Mouse (Mus musculus) heart, embryonic 16.5 days (tissue): ENCODE measurements around the gene 4933402J07Rik. TPM values are rescaled to one million over a fixed set of nuclear protein-coding genes. Genes with fewer than 3 reads are reported as not detected.

Source experiments
- ATAC-seq: fragments of 200-750 bp; cut with Nextera tagmentation; replicated peaks from 2 replicates; pipeline ENCODE4 v1.8.0; 2017; ENCODE audit warnings: moderate number of reproducible peaks; ENCODE audit not compliant: insufficient read depth, low FRiP score; ENCODE audit errors: extremely low read depth
- H3K27ac ChIP-seq: fragments of 300-500 bp; sonication (generic); 2 replicates; pipeline ENCODE4 v1.5.1; 2014; ENCODE audit warnings: mild to moderate bottlenecking, low read length, control low read depth, moderate library complexity
- H3K27me3 ChIP-seq: fragments of 300-500 bp; sonication (generic); 2 replicates; pipeline ENCODE4 v1.6.1; 2014; ENCODE audit warnings: low read length, mixed read lengths; ENCODE audit not compliant: control insufficient read depth, insufficient read depth
- H3K36me3 ChIP-seq: fragments of 300-500 bp; sonication (generic); 2 replicates; pipeline ENCODE4 v1.6.1; 2014; ENCODE audit not compliant: control insufficient read depth, insufficient read depth
- H3K4me1 ChIP-seq: fragments of 300-500 bp; sonication (generic); 2 replicates; pipeline ENCODE4 v1.6.1; 2014; ENCODE audit warnings: low read length, mixed read lengths; ENCODE audit not compliant: control insufficient read depth, insufficient read depth
- H3K4me2 ChIP-seq: fragments of 300-500 bp; sonication (generic); 2 replicates; pipeline ENCODE4 v1.6.1; 2014; ENCODE audit warnings: low read depth, mild to moderate bottlenecking, control low read depth, low read length
- H3K4me3 ChIP-seq: fragments of 300-500 bp; sonication (generic); 2 replicates; pipeline ENCODE4 v1.5.1; 2014; ENCODE audit warnings: mild to moderate bottlenecking, control low read depth, low read length
- H3K9ac ChIP-seq: fragments of 300-500 bp; sonication (generic); 2 replicates; pipeline ENCODE4 v1.6.1; 2014; ENCODE audit warnings: low read length, control low read depth
- H3K9me3 ChIP-seq: fragments of 300-500 bp; sonication (generic); replicated peaks from 2 replicates; pipeline ENCODE4 v1.6.1; 2016; ENCODE audit warnings: low read length; ENCODE audit not compliant: control insufficient read depth
- WGBS: fragments of 180-500 bp; shearing (Covaris S2); extraction: QIAGEN DNeasy Blood & Tissue Kit; methylation state at CpG from one replicate; pipeline ENCODE4 v1.1.7; 2014; 5-methylcytosine and 5-hydroxymethylcytosine counted together
- polyA plus RNA-seq: library from polyadenylated mRNA; unstranded; fragments of >200 nt; fragmentation: Nextera tagmentation; extraction: Ambion mirVana; gene quantifications from 2 replicates; pipeline ENCODE4 v1.2.1, GENCODE M21; 2015

The 4933402J07Rik gene
- polyA plus RNA-seq, 1 experiment from 2014 or later = not detected

DNA sequence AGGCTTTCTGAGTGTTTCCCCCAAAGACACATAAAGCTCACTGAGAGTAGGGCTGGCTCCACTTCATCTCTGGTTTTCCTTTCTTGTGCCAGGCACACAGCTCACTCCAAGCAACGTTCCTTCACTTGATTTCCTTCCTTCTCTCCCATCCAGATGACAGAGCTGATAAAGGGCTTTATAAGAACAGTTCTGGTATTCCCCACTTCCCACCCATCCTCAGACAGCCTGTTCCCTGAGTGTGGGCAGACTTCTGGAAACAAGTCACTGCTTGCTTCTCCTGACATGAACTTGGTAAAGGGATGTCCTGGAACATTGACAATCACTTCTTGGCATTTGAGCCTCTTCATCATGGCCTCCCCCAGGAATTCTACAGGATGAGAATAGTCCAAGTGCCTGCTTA is 10.9 kb upstream of the 4933402J07Rik start:
- H3K36me3 ChIP-seq = no peaks in the 10 kb centered on the region

GRCm38 (mm10) chr8:87560801-87561200 is 2.9 kb upstream of the 4933402J07Rik start:
- ATAC-seq = no peak
- Histone ChIP-seq H3K4me1 (no peaks in the 10 kb centered on the region), H3K9ac (no peak overlapping the region), H3K4me2 (no peak overlapping the region), H3K4me3 (no peak overlapping the region), H3K27ac (no peak overlapping the region), H3K27me3 (no peaks in the 10 kb centered on the region), H3K36me3 (no peaks in the 10 kb centered on the region), H3K9me3 (no peaks in the 10 kb centered on the region)
- 57% methylated on average over 2 of the region's 2 CpGs for WGBS

More for the DNA sequence above, 10.9 kb upstream of the 4933402J07Rik start:
- H3K9me3 ChIP-seq = no peaks in the 10 kb centered on the region
- ATAC-seq = no peak
- no peak overlapping the region for H3K4me2 ChIP-seq
- H3K9ac ChIP-seq = no peak overlapping the region
- no peak overlapping the region for H3K27ac ChIP-seq
- no peaks in the 10 kb centered on the region for H3K27me3 ChIP-seq
- H3K4me1 ChIP-seq = no peaks in the 10 kb centered on the region
- H3K4me3 ChIP-seq = no peak overlapping the region
- 25% methylated on average over 1 of the region's 1 CpGs for WGBS

DNA sequence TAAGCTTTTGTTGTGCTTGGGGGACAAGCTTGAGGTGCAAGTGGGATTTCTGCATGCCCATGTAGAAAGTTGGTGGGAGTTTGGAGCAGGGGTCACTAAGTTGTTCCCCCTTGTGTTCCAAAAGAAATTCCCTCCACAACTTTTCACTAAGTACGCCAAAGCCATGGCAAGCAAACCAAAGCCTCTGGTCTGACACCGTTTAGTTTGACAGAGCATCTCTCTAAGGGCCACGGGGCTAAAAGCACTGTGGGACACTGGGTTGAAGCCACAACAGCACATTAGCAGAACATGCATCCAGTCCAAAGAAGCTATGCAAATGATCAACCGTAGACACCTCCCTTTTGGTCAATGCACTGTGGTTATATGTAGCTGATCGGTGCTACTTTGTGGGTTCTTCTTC is 5.5 kb downstream of the 4933402J07Rik start:
- no peak for ATAC-seq
- Histone ChIP-seq H3K27ac (no peak overlapping the region), H3K9me3 (no peaks in the 10 kb centered on the region), H3K27me3 (no peaks in the 10 kb centered on the region; the same call in 1 of the 2 replicates), H3K4me3 (no peak overlapping the region), H3K9ac (no peak overlapping the region), H3K4me1 (peaks cover 6% of the 10 kb centered on the region), H3K4me2 (no peak overlapping the region), H3K36me3 (no peaks in the 10 kb centered on the region)
- 78% methylated on average over 5 of the region's 5 CpGs for WGBS

GRCm38 (mm10) chr8:87569706-87570563 is 6.3 kb downstream of the 4933402J07Rik start:
- Histone ChIP-seq H3K4me1 (peaks cover 6% of the 10 kb centered on the region), H3K27ac (0 out of 2 replicates have a peak overlapping the region, but pooled peaks have one; percentile 42), H3K27me3 (no peaks in the 10 kb centered on the region; the same call in 1 of the 2 replicates), H3K4me2 (peak overlapping the region; percentile 59), H3K9me3 (no peaks in the 10 kb centered on the region), H3K9ac (peak overlapping the region; percentile 52), H3K4me3 (peak overlapping the region; percentile 45), H3K36me3 (no peaks in the 10 kb centered on the region)
- ATAC-seq = no peak
- WGBS = 32% methylated on average over 13 of the region's 13 CpGs

GRCm38 (mm10) chr8:87570564-87570855 is 6.9 kb downstream of the 4933402J07Rik start:
- Histone ChIP-seq H3K4me1 (peaks cover 6% of the 10 kb centered on the region), H3K27me3 (no peaks in the 10 kb centered on the region; the same call in 1 of the 2 replicates), H3K9me3 (no peaks in the 10 kb centered on the region), H3K4me3 (peak overlapping the region; percentile 45), H3K4me2 (peak overlapping the region; percentile 59), H3K27ac (peak overlapping the region; percentile 39), H3K36me3 (no peaks in the 10 kb centered on the region), H3K9ac (peak overlapping the region; percentile 52)
- no peak; the same call in 1 of the 2 replicates for ATAC-seq
- 1% methylated on average over 8 of the region's 8 CpGs for WGBS

- H3K9me3 ChIP-seq = no peaks in the 10 kb centered on the region
- no peaks in the 10 kb centered on the region; the same call in 1 of the 2 replicates for H3K27me3 ChIP-seq
- WGBS = 8% methylated on average over 7 of the region's 7 CpGs
- H3K4me3 ChIP-seq = peak overlapping the region; percentile 45
- peak overlapping the region; percentile 52; the same call in 1 of the 2 replicates for H3K9ac ChIP-seq
- H3K4me1 ChIP-seq = peaks cover 6% of the 10 kb centered on the region
- ATAC-seq = no peak
- H3K27ac ChIP-seq = no peak overlapping the region; the same call in 1 of the 2 replicates
- no peaks in the 10 kb centered on the region for H3K36me3 ChIP-seq
- peak overlapping the region; percentile 59 for H3K4me2 ChIP-seq
Observed at GRCm38 (mm10) chr8:87570880-87571279, 7.2 kb downstream of the 4933402J07Rik start.

DNA sequence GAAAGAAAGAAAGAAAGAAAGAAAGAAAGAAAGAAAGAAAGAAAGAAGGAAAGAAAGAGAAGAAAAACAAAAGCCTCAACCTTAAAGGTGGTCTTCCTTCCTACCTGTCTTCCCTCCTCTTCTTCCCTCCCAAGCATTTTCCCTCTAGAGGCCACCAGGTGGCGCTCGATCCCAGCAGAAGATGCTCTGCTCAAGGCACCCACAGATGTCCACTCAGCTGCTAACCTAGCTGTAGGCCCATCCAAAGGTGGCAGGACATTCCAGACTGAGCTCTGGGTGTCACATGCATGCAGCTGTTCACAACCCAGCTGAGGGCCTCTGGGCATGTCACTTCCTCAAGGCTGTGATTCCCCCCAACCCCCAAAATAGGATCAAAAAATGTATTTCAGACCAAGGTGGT is 30.6 kb downstream of the 4933402J07Rik start:
- Histone ChIP-seq H3K27ac (no peak overlapping the region), H3K9me3 (no peaks in the 10 kb centered on the region), H3K36me3 (no peaks in the 10 kb centered on the region), H3K4me1 (no peaks in the 10 kb centered on the region), H3K4me2 (no peak overlapping the region), H3K4me3 (no peak overlapping the region), H3K27me3 (no peaks in the 10 kb centered on the region), H3K9ac (no peak overlapping the region)
- 0% methylated on average over 2 of the region's 2 CpGs for WGBS
- no peak for ATAC-seq

DNA sequence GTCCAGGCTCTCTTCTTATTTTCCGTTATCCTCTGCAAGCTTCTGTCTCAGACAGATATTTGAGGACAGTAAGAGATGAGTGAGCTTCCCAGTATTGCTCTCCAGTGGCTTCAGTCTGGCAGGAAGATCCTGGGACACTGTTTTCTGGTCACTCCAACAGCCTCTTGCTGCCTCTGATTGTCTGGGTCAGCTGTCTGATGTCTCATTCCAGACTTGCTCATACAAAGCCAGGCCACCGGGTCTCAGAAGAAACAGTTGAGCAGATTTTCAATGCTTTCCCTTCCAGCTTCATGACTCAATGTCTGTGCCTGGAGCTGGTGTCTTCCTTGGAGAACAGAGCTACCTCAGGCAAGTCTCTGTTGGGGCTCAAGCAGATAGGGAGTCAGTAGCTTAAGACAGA is 39.1 kb downstream of the 4933402J07Rik start:
- Histone ChIP-seq H3K9me3 (no peaks in the 10 kb centered on the region), H3K36me3 (no peaks in the 10 kb centered on the region), H3K27ac (no peak overlapping the region), H3K4me1 (no peaks in the 10 kb centered on the region), H3K4me3 (no peak overlapping the region), H3K9ac (no peak overlapping the region), H3K4me2 (no peak overlapping the region), H3K27me3 (peaks cover 9% of the 10 kb centered on the region)
- no peak for ATAC-seq
- WGBS = 62% methylated on average over 2 of the region's 2 CpGs

DNA sequence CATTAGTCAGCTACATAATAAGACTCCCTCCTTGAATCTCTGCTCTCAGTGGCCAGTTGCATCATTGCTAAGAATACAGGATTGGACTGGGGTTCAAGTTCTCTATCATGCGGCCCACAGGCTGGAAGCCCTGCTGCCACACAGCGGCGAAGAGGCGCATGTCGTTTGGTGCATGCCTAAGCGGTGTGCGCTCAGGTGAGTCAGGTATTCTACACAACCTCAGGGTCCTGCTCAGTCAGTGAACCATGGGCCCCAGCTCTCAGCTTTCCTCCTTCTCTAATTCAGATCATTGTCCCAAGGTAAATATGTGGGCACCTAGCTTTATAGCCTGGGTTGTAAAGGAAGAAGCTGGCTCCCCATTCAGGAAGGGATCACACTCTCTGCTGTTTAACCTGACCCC is 45.5 kb downstream of the 4933402J07Rik start:
- no peaks in the 10 kb centered on the region for H3K4me1 ChIP-seq
- H3K36me3 ChIP-seq = no peaks in the 10 kb centered on the region
- ATAC-seq = no peak
- H3K27ac ChIP-seq = no peak overlapping the region
- H3K9ac ChIP-seq = no peak overlapping the region
- H3K27me3 ChIP-seq = peaks cover 4% of the 10 kb centered on the region; the same call in 1 of the 2 replicates
- H3K9me3 ChIP-seq = no peaks in the 10 kb centered on the region
- 86% methylated on average over 7 of the region's 7 CpGs for WGBS
- H3K4me3 ChIP-seq = no peak overlapping the region
- H3K4me2 ChIP-seq = no peak overlapping the region
